In genomic region chr2:23068370-23068737, GRCm38 (mm10) we compare ENCODE assay signal across 8 mouse cellular contexts. TPM values are rescaled to one million over a fixed set of nuclear protein-coding genes. Genes with fewer than 3 reads are reported as not detected.
DNase-seq lines count a peak whose midpoint lies in the region; ATAC-seq and TF ChIP-seq lines count a peak whose summit lies in the region.

No protein-coding gene starts in this region.

- H3K27me3 ChIP-seq in intestine, postnatal 0 days (replicated peaks; ENCODE audit: control insufficient read depth, insufficient read depth, low read length): no peaks in the 10 kb centered on the region

- H3K27ac ChIP-seq in intestine, postnatal 0 days (ENCODE audit: low read depth, low read length): peak overlapping the region; percentile 95

- under 1% methylated on average over 21 of the region's 21 CpGs for WGBS in intestine, postnatal 0 days

- no peaks in the 10 kb centered on the region for H3K9me3 ChIP-seq in intestine, postnatal 0 days (ENCODE audit: control insufficient read depth)

- peak overlapping the region; percentile 99 for H3K4me2 ChIP-seq in intestine, postnatal 0 days (replicated peaks; ENCODE audit: low read depth)

- H3K36me3 ChIP-seq in intestine, postnatal 0 days (ENCODE audit: control insufficient read depth, insufficient read depth): 0 out of 2 replicates have a peak, but pooled peaks cover under 1% of the 10 kb centered on the region

- H3K4me1 ChIP-seq in intestine, postnatal 0 days (replicated peaks; ENCODE audit: control insufficient read depth, insufficient read depth, low read length): no peaks in the 10 kb centered on the region

- peak; percentile 56 for ATAC-seq in erythroblast, adult 5-6 weeks (replicated peaks; ENCODE audit: low FRiP score, poor library complexity, severe bottlenecking)
- ATAC-seq in intestine, postnatal 0 days: peak; percentile 59
- peak; percentile 15 for ATAC-seq in monocyte, adult 5-6 weeks (replicated peaks; ENCODE audit: insufficient number of reproducible peaks, low FRiP score, low TSS enrichment, poor library complexity, severe bottlenecking)

- H3K9ac ChIP-seq in intestine, postnatal 0 days (ENCODE audit: low read depth, low read length): peak overlapping the region; percentile 65

- intact Hi-C loops in left cerebral cortex, postnatal 4 days (cut with DNase I): no loop called here

- peak overlapping the region; percentile 62 for H3K4me3 ChIP-seq in intestine, postnatal 0 days (ENCODE audit: low read depth, low read length)

- peak; percentile 56 to 81 for DNase-seq in spleen, postnatal 4 days (ENCODE audit: low spot score in 2 of 2)
- DNase-seq in spleen, postnatal 36 days (ENCODE audit: low spot score in 2 of 2): no peak
- DNase-seq in yolk sac, embryonic 10.5 days (ENCODE audit: low spot score): no peak
- no peak for DNase-seq in left cerebral cortex, postnatal 4 days
- DNase-seq in spleen, adult 12 weeks (ENCODE audit: low spot score): no peak

- no peak for TF ChIP-seq CTCF in intestine, postnatal 0 days (IDR thresholded peaks at IDR 0.05; ENCODE audit: low read depth)

RNA-seq across cellular contexts. Expression of gene Acbd5, which starts 0.4 kb away (rescaled TPM):
- total RNA-seq in erythroblast, adult 5-6 weeks (2015; ENCODE audit: low replicate concordance): 46.5 and 50.8 TPM in 2 replicates
- total RNA-seq in erythroblast, adult 5-6 weeks (2017; ENCODE audit: low replicate concordance): 86.6 and 127 TPM in 2 replicates
- polyA plus RNA-seq in intestine, postnatal 0 days (2015; fragmentation: Nextera tagmentation; extraction: Ambion mirVana): 24.7 and 25.1 TPM in 2 replicates
- 72.4 to 106 TPM (median 81.4 TPM) in 3 replicates for total RNA-seq in monocyte, adult 5-6 weeks (2017)
- total RNA-seq in left cerebral cortex, postnatal 4 days (2021): 10 to 100 TPM; 70.0 to 71.8 TPM

RNA-seq across cellular contexts. Expression of gene Abi1, which starts 28.3 kb away (rescaled TPM):
- 44.4 and 53.1 TPM in 2 replicates for total RNA-seq in erythroblast, adult 5-6 weeks (2015; ENCODE audit: low replicate concordance)
- 53.5 and 75.7 TPM in 2 replicates for total RNA-seq in erythroblast, adult 5-6 weeks (2017; ENCODE audit: low replicate concordance)
- 37.4 and 38.1 TPM in 2 replicates for polyA plus RNA-seq in intestine, postnatal 0 days (2015; fragmentation: Nextera tagmentation; extraction: Ambion mirVana)
- total RNA-seq in monocyte, adult 5-6 weeks (2017): 253 to 335 TPM (median 321 TPM) in 3 replicates
- total RNA-seq in left cerebral cortex, postnatal 4 days (2021): 100 to 1,000 TPM in 1 of 2 experiments, 10 to 100 TPM in 1; 89.4 to 103 TPM

Comparison
In these comparisons a context has a peak if more than half of its experiments do, and no peak if none do; other contexts are left out.
1. DNase-seq: peak in spleen, postnatal 4 days (2 of 2); none in spleen, postnatal 36 days (0 of 2), yolk sac, embryonic 10.5 days (single experiment), left cerebral cortex, postnatal 4 days (single experiment) and spleen, adult 12 weeks (single experiment).
2. Peak in every context shown above with its lines, with median percentiles within 50 percentile points of each other: ATAC-seq.